Comparison of ENCODE assay signal across 8 mouse cellular contexts in the genomic region with DNA sequence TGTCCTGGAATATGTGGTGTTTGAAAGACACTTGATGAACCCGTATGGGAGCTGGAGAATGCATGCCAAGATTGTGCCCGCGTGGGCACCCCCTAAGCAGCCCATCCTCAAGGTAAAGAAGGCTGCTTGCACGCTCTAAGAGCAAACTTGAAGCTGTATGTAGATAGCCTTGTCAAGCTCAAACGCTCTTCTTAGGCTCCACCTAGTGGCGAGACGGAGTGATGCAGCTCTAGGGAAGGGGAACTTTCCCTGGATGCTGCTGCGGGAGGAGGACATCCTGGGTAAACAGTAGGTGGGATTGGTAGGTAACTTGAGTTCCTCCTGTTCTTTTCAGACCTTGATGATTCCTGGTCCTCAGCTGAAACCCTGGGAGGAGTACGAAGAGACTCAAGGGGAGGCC. TPM values are rescaled to one million over a fixed set of nuclear protein-coding genes. Genes with fewer than 3 reads are reported as not detected.
DNase-seq lines count a peak whose midpoint lies in the region; ATAC-seq and TF ChIP-seq lines count a peak whose summit lies in the region.

No protein-coding gene starts in this region.

- no peak overlapping the region for H3K4me3 ChIP-seq in midbrain, embryonic 11.5 days (ENCODE audit: low read depth, low read length)
- no peak overlapping the region for H3K4me3 ChIP-seq in midbrain, embryonic 15.5 days
- no peak overlapping the region for H3K4me3 ChIP-seq in small intestine, adult 2 months (ENCODE audit: low read depth, low read length)

- peaks cover 12% of the 10 kb centered on the region; the same call in 1 of the 2 replicates for H3K36me3 ChIP-seq in midbrain, embryonic 11.5 days (ENCODE audit: control insufficient read depth, insufficient read depth, low read length)
- peaks cover 39% of the 10 kb centered on the region; the same call in 1 of the 2 replicates for H3K36me3 ChIP-seq in midbrain, embryonic 15.5 days (replicated peaks)
- H3K36me3 ChIP-seq in small intestine, adult 2 months (ENCODE audit: control insufficient read depth, insufficient read depth, low read length), result peaks cover 30% of the 10 kb centered on the region

- peak; percentile 82; the same call in 1 of the 2 replicates for TF ChIP-seq CTCF in small intestine, adult 2 months (IDR thresholded peaks at IDR 0.05; ENCODE audit: extremely low read depth, insufficient read length, insufficient replicate concordance, low read depth, low read length)

- H3K9me3 ChIP-seq in midbrain, embryonic 11.5 days (ENCODE audit: control insufficient read depth, low read length), result no peaks in the 10 kb centered on the region
- H3K9me3 ChIP-seq in midbrain, embryonic 15.5 days, result no peaks in the 10 kb centered on the region

- no peaks in the 10 kb centered on the region for H3K4me1 ChIP-seq in midbrain, embryonic 11.5 days (ENCODE audit: control insufficient read depth, insufficient read depth, low read length)
- H3K4me1 ChIP-seq in midbrain, embryonic 15.5 days, result no peaks in the 10 kb centered on the region
- peaks cover 4% of the 10 kb centered on the region; the same call in 1 of the 2 replicates for H3K4me1 ChIP-seq in small intestine, adult 2 months (ENCODE audit: control insufficient read depth, insufficient read depth, insufficient read length, low read length)

- ATAC-seq in midbrain, embryonic 11.5 days (ENCODE audit: low FRiP score), result no peak
- ATAC-seq in midbrain, embryonic 15.5 days (replicated peaks), result no peak
- ATAC-seq in hematopoietic stem cell, adult 5-6 weeks (replicated peaks in 1 of 2; ENCODE audit: insufficient read depth in 1 of 2, low FRiP score in 2 of 2, low TSS enrichment in 1 of 2, low read depth in 1 of 2, poor library complexity in 2 of 2, severe bottlenecking in 2 of 2), result peak; percentile 58 to 67

- 32% methylated on average over 9 of the region's 9 CpGs for WGBS in midbrain, embryonic 11.5 days
- 25% methylated on average over 9 of the region's 9 CpGs for WGBS in midbrain, embryonic 15.5 days
- WGBS in small intestine, adult 2 months, result 18% methylated on average over 9 of the region's 9 CpGs

- H3K4me2 ChIP-seq in midbrain, embryonic 11.5 days, result no peak overlapping the region
- H3K4me2 ChIP-seq in midbrain, embryonic 15.5 days, result no peak overlapping the region

- TF ChIP-seq POLR2A in small intestine, adult 2 months (IDR thresholded peaks at IDR 0.05; ENCODE audit: low read depth, low read length), result no peak

- DNase-seq in cerebellum, adult 11 months, result peak; percentile 53
- DNase-seq in cerebellum, adult 8-10 months, result no peak
- DNase-seq in midbrain, embryonic 11.5 days (ENCODE audit: low spot score, missing footprints), result peak; percentile 98
- peak; percentile 66 to 72 for DNase-seq in cerebellum, postnatal 36 days
- DNase-seq in lung, adult 18-20 months, result peak; percentile 38 to 58

- no peak overlapping the region for H3K27ac ChIP-seq in midbrain, embryonic 11.5 days (ENCODE audit: low read depth, low read length)
- no peak overlapping the region for H3K27ac ChIP-seq in midbrain, embryonic 15.5 days
- H3K27ac ChIP-seq in small intestine, adult 2 months (ENCODE audit: insufficient read depth, low read depth, low read length), result no peak overlapping the region

- H3K9ac ChIP-seq in midbrain, embryonic 11.5 days (ENCODE audit: low read length), result no peak overlapping the region
- H3K9ac ChIP-seq in midbrain, embryonic 15.5 days, result no peak overlapping the region

- H3K27me3 ChIP-seq in midbrain, embryonic 11.5 days (ENCODE audit: control insufficient read depth, insufficient read depth, low read length), result no peaks in the 10 kb centered on the region
- H3K27me3 ChIP-seq in midbrain, embryonic 15.5 days (replicated peaks), result no peaks in the 10 kb centered on the region
- no peaks in the 10 kb centered on the region for H3K27me3 ChIP-seq in small intestine, adult 2 months (ENCODE audit: control insufficient read depth, insufficient read depth, low read length)

RNA-seq across cellular contexts. Expression of a gene that starts 12.6 kb away (rescaled TPM):
- 56.6 and 58.9 TPM in 2 replicates for polyA plus RNA-seq in midbrain, embryonic 11.5 days (2014; fragmentation: Nextera tagmentation; extraction: Ambion mirVana)
- polyA plus RNA-seq in midbrain, embryonic 15.5 days (2015; fragmentation: Nextera tagmentation; extraction: Ambion mirVana), result 33.1 and 38.1 TPM in 2 replicates
- total RNA-seq in hematopoietic stem cell, adult 5-6 weeks (2017), result 21.4 and 22.7 TPM in 2 replicates
- polyA plus RNA-seq in small intestine, adult 2 months (2012; rRNA removed), result 4.9 and 8.6 TPM in 2 replicates

RNA-seq across cellular contexts. Expression of a gene that starts 23.7 kb away (rescaled TPM):
- 0.03 TPM in 1 of 2 replicates, not detected in the other for polyA plus RNA-seq in midbrain, embryonic 11.5 days (2014; fragmentation: Nextera tagmentation; extraction: Ambion mirVana)
- polyA plus RNA-seq in midbrain, embryonic 15.5 days (2015; fragmentation: Nextera tagmentation; extraction: Ambion mirVana), result 0.70 and 0.98 TPM in 2 replicates
- 0.10 and 0.31 TPM in 2 replicates for total RNA-seq in hematopoietic stem cell, adult 5-6 weeks (2017)
- 0.03 TPM in 2 replicates for polyA plus RNA-seq in small intestine, adult 2 months (2012; rRNA removed)

RNA-seq across cellular contexts. Expression of a gene that starts 34.2 kb away (rescaled TPM):
- polyA plus RNA-seq in midbrain, embryonic 11.5 days (2014; fragmentation: Nextera tagmentation; extraction: Ambion mirVana), result 3.4 and 3.7 TPM in 2 replicates
- polyA plus RNA-seq in midbrain, embryonic 15.5 days (2015; fragmentation: Nextera tagmentation; extraction: Ambion mirVana), result 10.6 and 10.8 TPM in 2 replicates
- 12.8 and 13.6 TPM in 2 replicates for total RNA-seq in hematopoietic stem cell, adult 5-6 weeks (2017)
- polyA plus RNA-seq in small intestine, adult 2 months (2012; rRNA removed), result 2.5 and 4.6 TPM in 2 replicates

RNA-seq across cellular contexts. Expression of a gene that starts 47.7 kb away (rescaled TPM):
- polyA plus RNA-seq in midbrain, embryonic 11.5 days (2014; fragmentation: Nextera tagmentation; extraction: Ambion mirVana), result 92.6 and 101 TPM in 2 replicates
- polyA plus RNA-seq in midbrain, embryonic 15.5 days (2015; fragmentation: Nextera tagmentation; extraction: Ambion mirVana), result 144 and 161 TPM in 2 replicates
- total RNA-seq in hematopoietic stem cell, adult 5-6 weeks (2017), result 33.1 and 59.0 TPM in 2 replicates
- 16.2 and 27.3 TPM in 2 replicates for polyA plus RNA-seq in small intestine, adult 2 months (2012; rRNA removed)

Comparison
In these comparisons a context has a peak if more than half of its experiments do, and no peak if none do; other contexts are left out.
1. ATAC-seq: peak in hematopoietic stem cell, adult 5-6 weeks (2 of 2); none in midbrain, embryonic 11.5 days (single experiment) and midbrain, embryonic 15.5 days (single experiment).